Mouse (Mus musculus): ENCODE measurements around the gene Ddx54. TPM values are rescaled to one million over a fixed set of nuclear protein-coding genes. Genes with fewer than 3 reads are reported as not detected.

Ddx54 gene
- polyA plus RNA-seq, 3 experiments from 2014 or later = 13.0 to 21.1 (median 13.4) TPM

- ATAC-seq = peak; percentile 52
These were observed 35.4 kb downstream of the Ddx54 start for GRCm38 (mm10) chr5:120647814-120648491.

- peak; percentile 94 for ATAC-seq
These were observed 36.2 kb downstream of the Ddx54 start, which contains the start of gene Rasal1 for GRCm38 (mm10) chr5:120648569-120649373. Gene Rasal1, plus strand, starts transcription at chr5:120648812.

GRCm38 (mm10) chr5:120649374-120649933 lies 36.9 kb downstream of the Ddx54 start:
- peak; percentile 19 for ATAC-seq

- no peak for ATAC-seq
These were observed 37.4 kb downstream of the Ddx54 start for GRCm38 (mm10) chr5:120649938-120650337.

- ATAC-seq = no peak
These were observed 38.7 kb downstream of the Ddx54 start for GRCm38 (mm10) chr5:120651230-120651629.

- ATAC-seq = no peak
These were observed 40.6 kb downstream of the Ddx54 start for GRCm38 (mm10) chr5:120652915-120653701.

- no peak for ATAC-seq
These were observed 41.3 kb downstream of the Ddx54 start for GRCm38 (mm10) chr5:120653873-120654272.

GRCm38 (mm10) chr5:120656281-120656751 lies 43.8 kb downstream of the Ddx54 start:
- ATAC-seq = no peak

- ATAC-seq = no peak
These were observed 48.3 kb downstream of the Ddx54 start for GRCm38 (mm10) chr5:120660816-120661215.

GRCm38 (mm10) chr5:120664888-120665287 lies 52.3 kb downstream of the Ddx54 start:
- no peak for ATAC-seq

- no peak for ATAC-seq
These were observed 56.2 kb downstream of the Ddx54 start for GRCm38 (mm10) chr5:120668761-120669160.

GRCm38 (mm10) chr5:120670132-120670531 lies 57.6 kb downstream of the Ddx54 start:
- ATAC-seq = no peak

GRCm38 (mm10) chr5:120671865-120672264 lies 59.3 kb downstream of the Ddx54 start:
- no peak for ATAC-seq

GRCm38 (mm10) chr5:120673626-120674025 lies 61.1 kb downstream of the Ddx54 start:
- peak; percentile 44 for ATAC-seq

GRCm38 (mm10) chr5:120674229-120675145 lies 61.9 kb downstream of the Ddx54 start:
- no peak for ATAC-seq

GRCm38 (mm10) chr5:120677516-120677915 lies 65.0 kb downstream of the Ddx54 start:
- ATAC-seq = peak; percentile 51

Other genes with a start within 250 kb of the Ddx54 start
- not detected for gene Lhx5, start 181.0 kb upstream of the Ddx54 start, polyA plus RNA-seq (2017; shearing (Covaris generic))
- not detected for gene Sdsl, start 139.9 kb upstream of the Ddx54 start, polyA plus RNA-seq (2017; shearing (Covaris generic))
- not detected for gene Sds, start 136.2 kb upstream of the Ddx54 start, polyA plus RNA-seq (2017; shearing (Covaris generic))
- gene Plbd2, start 109.1 kb upstream of the Ddx54 start, polyA plus RNA-seq (2017; shearing (Covaris generic)) = 1 to 10 TPM; 3.2 to 5.7 (median 3.5) TPM
- 10 to 100 TPM in 1 of 3 experiments, 1 to 10 TPM in 2; 6.1 to 14.5 (median 7.3) TPM for gene Slc8b1, start 101.6 kb upstream of the Ddx54 start, polyA plus RNA-seq (2017; shearing (Covaris generic))
- 10 to 100 TPM in 2 of 3 experiments, 1 to 10 TPM in 1; 6.4 to 15.8 (median 12.6) TPM for gene Tpcn1, start 24.1 kb upstream of the Ddx54 start, polyA plus RNA-seq (2017; shearing (Covaris generic))
- gene Iqcd, start 23.7 kb upstream of the Ddx54 start, polyA plus RNA-seq (2017; shearing (Covaris generic)) = under 1 TPM in 1 of 3 experiments, not detected in 2; 0.91 TPM
- 1 to 10 TPM; 2.1 to 3.5 (median 3.2) TPM for gene Rita1, start 150 bp upstream of the Ddx54 start, polyA plus RNA-seq (2017; shearing (Covaris generic))
- not detected for gene Cfap73, start 21.5 kb downstream of the Ddx54 start, polyA plus RNA-seq (2017; shearing (Covaris generic))
- gene Rasal1, start 36.1 kb downstream of the Ddx54 start, polyA plus RNA-seq (2017; shearing (Covaris generic)) = 1 to 10 TPM; 6.8 to 9.7 (median 6.8) TPM
- 10 to 100 TPM; 41.0 to 52.7 (median 49.6) TPM for gene Dtx1, start 99.2 kb downstream of the Ddx54 start, polyA plus RNA-seq (2017; shearing (Covaris generic))
- gene Oas2, start 137.1 kb downstream of the Ddx54 start, polyA plus RNA-seq (2017; shearing (Covaris generic)) = 1 to 10 TPM in 1 of 3 experiments, under 1 TPM in 2; 0.71 to 2.2 (median 0.95) TPM
- gene Oas3, start 164.9 kb downstream of the Ddx54 start, polyA plus RNA-seq (2017; shearing (Covaris generic)) = 10 to 100 TPM in 1 of 3 experiments, 1 to 10 TPM in 2; 9.6 to 35.3 (median 10.0) TPM
- not detected for gene Oas1e, start 182.8 kb downstream of the Ddx54 start, polyA plus RNA-seq (2017; shearing (Covaris generic))
- gene Oas1c, start 199.8 kb downstream of the Ddx54 start, polyA plus RNA-seq (2017; shearing (Covaris generic)) = 10 to 100 TPM; 12.0 to 14.0 (median 13.6) TPM
- gene Oas1f, start 234.6 kb downstream of the Ddx54 start, polyA plus RNA-seq (2017; shearing (Covaris generic)) = not detected
- gene Oas1h, start 248.7 kb downstream of the Ddx54 start, polyA plus RNA-seq (2017; shearing (Covaris generic)) = not detected